Mouse (Mus musculus) liver, embryonic 11.5 days (tissue): ENCODE results near the gene Cd300ld2. TPM values are rescaled to one million over a fixed set of nuclear protein-coding genes. Genes with fewer than 3 reads are reported as not detected.
"Not testable (repeated sequence)": the region's sequence is repeated elsewhere in the genome, so short reads cannot be mapped to it uniquely, and the experiment has no call there.

Experiments used
- ATAC-seq: fragments of 200-750 bp; cut with Nextera tagmentation; replicated peaks from 2 replicates; pipeline ENCODE4 v1.8.0; 2017; ENCODE audit warnings: moderate number of reproducible peaks, mild to moderate bottlenecking, moderate TSS enrichment, moderate library complexity; ENCODE audit not compliant: low FRiP score
- DNase-seq: peaks from one replicate; pipeline ENCODE4 v3.0.0-alpha.2; 2017; ENCODE audit warnings: low spot score
- H3K27ac ChIP-seq: fragments of 300-500 bp; sonication (generic); 2 replicates; pipeline ENCODE4 v1.5.1; 2014; ENCODE audit warnings: mild to moderate bottlenecking, low read depth, low read length, control low read depth
- H3K27me3 ChIP-seq: fragments of 300-500 bp; sonication (generic); replicated peaks from 2 replicates; pipeline ENCODE4 v1.6.1; 2014; ENCODE audit warnings: low read length, mixed read lengths; ENCODE audit not compliant: control insufficient read depth, insufficient read depth
- H3K36me3 ChIP-seq: fragments of 300-500 bp; sonication (generic); 2 replicates; pipeline ENCODE4 v1.6.1; 2014; ENCODE audit warnings: mild to moderate bottlenecking, low read length, moderate library complexity, mixed read lengths; ENCODE audit not compliant: control insufficient read depth, insufficient read depth
- H3K4me1 ChIP-seq: fragments of 300-500 bp; sonication (generic); replicated peaks from 2 replicates; pipeline ENCODE4 v1.6.1; 2014; ENCODE audit warnings: low read length, mixed read lengths; ENCODE audit not compliant: control insufficient read depth, insufficient read depth
- H3K4me2 ChIP-seq: fragments of 300-500 bp; sonication (generic); 2 replicates; pipeline ENCODE4 v1.6.1; 2014; ENCODE audit warnings: mild to moderate bottlenecking, control low read depth, moderate library complexity
- H3K4me3 ChIP-seq: fragments of 300-500 bp; sonication (generic); 2 replicates; pipeline ENCODE4 v1.5.1; 2014; ENCODE audit warnings: low read depth, low read length, control low read depth
- H3K9ac ChIP-seq: fragments of 300-500 bp; sonication (generic); 2 replicates; pipeline ENCODE4 v1.6.1; 2014; ENCODE audit warnings: low read depth, low read length, control low read depth
- H3K9me3 ChIP-seq: fragments of 300-500 bp; sonication (generic); 2 replicates; pipeline ENCODE4 v1.6.1; 2016; ENCODE audit warnings: low read length, inconsistent platforms, mixed read lengths; ENCODE audit not compliant: control insufficient read depth
- WGBS: fragments of 180-500 bp; shearing (Covaris S2); extraction: QIAGEN DNeasy Blood & Tissue Kit; methylation state at CpG from one replicate; pipeline ENCODE4 v1.1.7; 2014; 5-methylcytosine and 5-hydroxymethylcytosine counted together
- polyA plus RNA-seq: library from polyadenylated mRNA; unstranded; fragments of >200 nt; fragmentation: Nextera tagmentation; extraction: Ambion mirVana; gene quantifications from 2 replicates; pipeline ENCODE4 v1.2.1, GENCODE M21; 2014

The Cd300ld2 gene
- not detected in 2 replicates for polyA plus RNA-seq

DNA sequence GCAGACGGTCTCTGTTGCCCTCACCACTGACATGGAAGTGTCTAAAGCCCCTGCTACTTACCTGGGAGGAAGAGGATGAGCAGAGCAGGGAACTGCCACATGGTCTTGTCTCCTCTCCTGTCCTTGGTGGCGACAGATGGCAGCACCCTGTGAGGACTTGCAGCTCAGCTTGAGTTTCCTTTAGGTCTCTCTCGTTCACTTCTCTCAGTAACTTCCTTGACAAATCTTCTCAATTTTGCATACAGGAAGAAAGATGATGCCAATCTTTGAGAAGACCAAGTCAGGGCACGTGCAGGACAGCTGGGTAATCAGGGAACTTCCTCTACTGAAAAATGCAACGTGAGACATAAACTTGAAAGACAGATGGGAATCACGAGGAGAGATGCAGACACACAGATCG is at the start of gene Cd300ld2:
Cd300ld2 (minus strand) TSS at position 101 of the 400 bp plus-strand sequence.
- not testable (repeated sequence) for H3K36me3 ChIP-seq, H3K9ac ChIP-seq, H3K4me3 ChIP-seq, DNase-seq, H3K4me2 ChIP-seq, H3K9me3 ChIP-seq, ATAC-seq, H3K4me1 ChIP-seq, H3K27ac ChIP-seq, H3K27me3 ChIP-seq
- no CpG with 5 or more reads among the region's 7 CpGs for whole genome bisulfite sequencing

DNA sequence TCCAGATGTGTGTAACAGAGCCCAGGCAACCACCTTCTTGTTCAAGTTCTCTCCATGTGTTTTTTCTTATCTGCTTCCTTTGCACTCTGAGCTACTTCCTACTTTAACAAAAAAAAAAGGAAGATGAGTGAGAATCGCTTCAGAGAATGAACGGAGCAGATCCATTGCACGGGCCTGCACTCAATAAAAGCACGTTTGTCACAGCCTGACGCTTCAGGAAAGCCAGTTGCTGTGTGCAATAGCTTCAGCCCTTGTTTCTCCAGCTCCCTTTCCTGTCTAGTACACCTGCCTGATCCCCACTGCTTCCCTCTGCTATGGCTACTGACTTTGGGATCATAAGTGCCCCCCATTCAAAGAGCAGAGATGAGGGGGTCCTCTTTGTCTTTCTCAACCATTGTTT is 46.1 kb upstream of the Cd300ld2 start, which contains the start of gene Cd300e:
Cd300e (minus strand) TSS at position 101 of the 400 bp plus-strand sequence.
- 25% methylated on average over 5 of the region's 5 CpGs for WGBS
- Histone ChIP-seq H3K27me3 (no peaks in the 10 kb centered on the region), H3K9me3 (no peaks in the 10 kb centered on the region), H3K36me3 (no peaks in the 10 kb centered on the region), H3K4me1 (no peaks in the 10 kb centered on the region), H3K27ac (no peak within 1 kb of the TSS), H3K9ac (no peak within 1 kb of the TSS), H3K4me2 (no peak within 1 kb of the TSS), H3K4me3 (no peak within 1 kb of the TSS)
- no peak for DNase-seq
- ATAC-seq = no peak

DNA sequence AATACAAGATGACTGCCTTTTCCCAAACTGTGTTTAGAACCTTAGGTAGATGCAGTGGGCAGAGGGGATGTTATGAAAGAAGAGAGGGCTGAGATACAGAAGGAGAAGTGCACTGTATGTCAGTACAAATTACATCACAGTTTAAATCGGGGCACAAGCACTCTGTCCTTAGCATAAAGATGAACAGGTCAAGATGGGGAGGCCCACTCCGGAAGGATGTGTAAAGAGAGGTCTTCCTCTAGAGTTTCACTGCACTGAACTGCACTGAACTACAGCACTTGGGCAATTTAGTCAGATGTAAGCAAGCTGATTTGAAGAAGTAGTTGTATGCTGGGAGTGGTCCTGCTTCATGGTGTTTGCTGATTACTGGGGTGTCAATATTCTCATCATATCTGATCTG is 43.8 kb upstream of the Cd300ld2 start:
- no peak overlapping the region for H3K4me3 ChIP-seq
- DNase-seq = no peak

DNA sequence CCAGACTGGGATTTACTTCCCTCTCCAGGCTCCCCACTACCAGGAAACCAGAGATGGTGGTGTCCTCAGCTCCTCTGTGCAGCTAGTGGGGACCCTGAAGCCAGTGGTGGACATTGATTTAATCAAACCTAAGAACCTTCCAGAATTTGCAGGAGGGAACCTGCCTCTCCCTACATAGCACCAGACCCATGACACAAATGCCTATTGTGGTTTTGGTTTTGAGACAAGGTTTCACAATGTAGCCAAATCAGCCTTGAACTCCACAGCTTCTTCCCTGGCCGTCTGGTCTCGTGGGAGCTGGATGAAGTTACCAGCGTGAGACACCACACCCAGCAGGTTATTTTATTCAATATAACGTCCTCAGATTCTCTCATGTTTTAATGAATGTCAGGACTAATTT is 42.7 kb upstream of the Cd300ld2 start:
- Histone ChIP-seq H3K9me3 (no peaks in the 10 kb centered on the region), H3K9ac (no peak overlapping the region), H3K36me3 (no peaks in the 10 kb centered on the region), H3K4me1 (no peaks in the 10 kb centered on the region), H3K27ac (no peak overlapping the region), H3K4me3 (no peak overlapping the region), H3K27me3 (no peaks in the 10 kb centered on the region), H3K4me2 (no peak overlapping the region)
- DNase-seq (no peak), ATAC-seq (no peak)
- WGBS = 64% methylated on average over 4 of the region's 4 CpGs

More for the DNA sequence above, 43.8 kb upstream of the Cd300ld2 start:
- H3K9me3 ChIP-seq = no peaks in the 10 kb centered on the region
- H3K4me2 ChIP-seq = no peak overlapping the region
- WGBS = 68% methylated on average over 2 of the region's 2 CpGs
- H3K4me1 ChIP-seq = no peaks in the 10 kb centered on the region
- H3K27ac ChIP-seq = no peak overlapping the region
- no peaks in the 10 kb centered on the region for H3K36me3 ChIP-seq
- H3K9ac ChIP-seq = no peak overlapping the region
- no peak for ATAC-seq
- H3K27me3 ChIP-seq = no peaks in the 10 kb centered on the region

DNA sequence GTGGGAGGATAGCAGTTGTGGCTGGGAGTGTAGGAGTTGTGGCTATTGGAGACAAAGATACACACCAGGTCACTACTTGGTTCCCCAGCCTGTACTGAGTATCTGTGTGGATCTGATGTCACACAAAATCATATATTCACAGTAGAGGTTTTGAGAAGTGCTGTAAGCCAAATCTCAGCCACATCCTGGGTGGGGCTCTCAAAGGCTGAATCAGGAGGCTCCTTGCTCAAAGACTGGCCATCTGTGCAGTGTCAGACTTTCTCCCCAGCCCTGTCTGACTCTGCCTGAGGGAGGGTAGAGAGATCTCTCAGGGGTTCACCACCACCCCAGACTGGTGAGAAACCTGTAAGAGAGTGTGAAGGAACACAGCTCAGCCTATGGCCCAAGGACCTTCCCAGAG is 38.5 kb upstream of the Cd300ld2 start:
- DNase-seq (no peak), ATAC-seq (no peak)
- Histone ChIP-seq H3K4me1 (no peaks in the 10 kb centered on the region), H3K36me3 (no peaks in the 10 kb centered on the region), H3K4me3 (no peak overlapping the region), H3K27ac (no peak overlapping the region), H3K9ac (no peak overlapping the region), H3K9me3 (no peaks in the 10 kb centered on the region), H3K27me3 (no peaks in the 10 kb centered on the region), H3K4me2 (no peak overlapping the region)

DNA sequence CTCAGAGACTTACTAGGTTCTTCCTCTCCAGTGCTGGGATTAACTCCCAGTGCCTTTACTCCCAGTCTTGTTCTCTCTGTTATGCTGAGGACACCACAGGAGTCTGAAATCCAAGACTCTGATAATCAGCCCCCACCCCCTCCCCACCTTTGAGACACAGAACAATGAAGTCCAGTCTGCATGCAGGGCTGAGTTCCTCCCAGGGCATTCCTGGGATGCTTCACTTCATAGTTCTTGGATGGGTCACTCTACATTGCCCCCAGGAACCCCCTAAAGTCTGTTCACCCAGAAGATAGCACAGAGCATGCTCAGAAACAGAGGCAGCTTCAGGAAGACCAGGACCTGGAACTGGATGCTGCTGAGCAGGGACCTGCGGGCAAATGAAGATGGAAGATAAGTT is 37.0 kb upstream of the Cd300ld2 start:
- DNase-seq (no peak), ATAC-seq (no peak)
- no peaks in the 10 kb centered on the region for H3K27me3 ChIP-seq
- no peak overlapping the region for H3K27ac ChIP-seq
- H3K9me3 ChIP-seq = no peaks in the 10 kb centered on the region
- no peaks in the 10 kb centered on the region for H3K36me3 ChIP-seq
- no peak overlapping the region for H3K9ac ChIP-seq
- no peaks in the 10 kb centered on the region for H3K4me1 ChIP-seq
- H3K4me3 ChIP-seq = no peak overlapping the region
- H3K4me2 ChIP-seq = no peak overlapping the region
- WGBS = 79% methylated on average over 1 of the region's 1 CpGs

DNA sequence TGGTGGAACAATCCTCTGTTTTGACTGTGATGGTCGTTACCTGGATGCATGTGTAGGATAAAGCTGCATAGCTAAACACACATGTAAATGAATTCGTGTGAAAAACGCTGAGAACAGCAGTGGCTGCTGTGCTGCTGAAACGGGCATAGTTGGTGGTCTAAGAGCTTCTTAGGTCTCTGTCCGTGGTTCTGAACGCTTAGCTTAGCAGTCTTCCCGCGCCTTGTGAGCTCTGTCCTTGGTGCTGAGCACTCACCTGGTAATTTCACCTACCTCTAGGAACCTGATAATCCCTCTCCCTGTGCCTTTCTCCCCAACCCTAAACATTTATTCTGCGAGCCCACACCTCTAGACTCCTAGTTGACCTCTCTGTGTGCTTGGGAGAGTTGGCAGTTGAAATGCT is 36.2 kb upstream of the Cd300ld2 start:
- Histone ChIP-seq H3K27me3 (no peaks in the 10 kb centered on the region), H3K4me2 (no peak overlapping the region), H3K4me3 (no peak overlapping the region), H3K27ac (no peak overlapping the region), H3K36me3 (no peaks in the 10 kb centered on the region), H3K4me1 (no peaks in the 10 kb centered on the region), H3K9ac (no peak overlapping the region), H3K9me3 (no peaks in the 10 kb centered on the region)
- ATAC-seq (no peak), DNase-seq (peak; percentile 49)
- 3% methylated on average over 9 of the region's 9 CpGs for WGBS

DNA sequence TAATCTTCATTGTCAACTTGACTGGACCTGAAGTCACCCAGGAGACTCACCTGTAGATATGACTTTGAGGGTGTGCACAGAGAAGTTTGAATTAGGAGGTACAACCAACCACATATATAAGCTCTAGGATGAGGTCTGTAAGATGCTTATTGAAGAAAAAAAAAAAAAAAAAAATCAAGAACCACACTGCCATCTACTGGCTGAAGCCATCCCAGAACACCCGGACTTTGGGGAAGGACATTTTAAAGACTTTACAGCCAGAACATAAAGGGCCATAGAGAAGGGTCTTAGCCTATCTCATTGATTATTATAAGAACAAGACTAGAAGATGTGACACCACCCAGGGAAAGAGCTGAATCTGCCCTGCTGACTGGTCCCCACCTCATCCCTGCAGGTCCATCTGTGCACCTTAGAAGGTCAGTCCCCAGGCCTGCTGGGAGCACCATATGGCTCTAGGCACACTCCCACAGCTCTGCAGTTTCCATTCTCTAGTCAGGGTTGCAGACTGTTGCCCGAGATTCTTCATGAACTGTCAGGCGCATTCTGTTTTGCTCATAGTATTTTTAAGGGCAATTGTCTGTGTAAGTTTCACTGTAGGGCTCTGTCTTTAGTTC is 33.4 kb upstream of the Cd300ld2 start:
- no peak overlapping the region for H3K27ac ChIP-seq
- no peak for ATAC-seq
- H3K9ac ChIP-seq = no peak overlapping the region
- no peak for DNase-seq
- H3K4me3 ChIP-seq = no peak overlapping the region
- H3K4me2 ChIP-seq = no peak overlapping the region
- 37% methylated on average over 3 of the region's 3 CpGs for WGBS
- H3K36me3 ChIP-seq = no peaks in the 10 kb centered on the region
- H3K9me3 ChIP-seq = no peaks in the 10 kb centered on the region
- no peaks in the 10 kb centered on the region for H3K4me1 ChIP-seq
- H3K27me3 ChIP-seq = no peaks in the 10 kb centered on the region

DNA sequence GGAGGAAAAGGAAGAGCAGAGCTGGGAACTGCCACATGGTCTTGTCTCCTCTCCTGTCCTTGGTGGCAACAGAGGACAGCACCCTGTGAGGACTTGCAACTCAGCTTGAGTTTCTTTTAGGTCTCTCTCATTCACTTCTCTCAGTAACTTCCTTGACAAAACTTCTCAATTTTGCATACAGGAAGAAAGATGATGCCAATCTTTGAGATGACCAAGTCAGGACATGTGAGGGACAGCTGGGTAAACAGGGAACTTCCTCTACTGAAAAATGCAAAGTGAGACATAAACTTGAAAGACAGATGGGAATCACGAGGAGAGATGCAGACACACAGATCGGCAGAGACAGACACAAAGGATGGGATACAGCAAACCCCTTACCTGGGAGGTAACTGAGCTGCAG is 32.3 kb upstream of the Cd300ld2 start, which contains the start of gene Cd300ld3:
Cd300ld3 (minus strand) TSS at position 151 of the 400 bp plus-strand sequence.
- DNase-seq (no peak), ATAC-seq (no peak)
- no peaks in the 10 kb centered on the region for H3K9me3 ChIP-seq
- H3K27ac ChIP-seq = no peak within 1 kb of the TSS
- H3K4me1 ChIP-seq = no peaks in the 10 kb centered on the region
- no peaks in the 10 kb centered on the region for H3K27me3 ChIP-seq
- WGBS = 49% methylated on average over 2 of the region's 2 CpGs
- no peaks in the 10 kb centered on the region for H3K36me3 ChIP-seq
- no peak within 1 kb of the TSS for H3K4me2 ChIP-seq
- H3K9ac ChIP-seq = no peak within 1 kb of the TSS
- H3K4me3 ChIP-seq = no peak within 1 kb of the TSS
